Mouse (Mus musculus) layer of hippocampus, adult 9-11 months (tissue): ENCODE measurements around the gene Kifc5b.
"Not testable (repeated sequence)": the region's sequence is repeated elsewhere in the genome, so short reads cannot be mapped to it uniquely, and the experiment has no call there.

Experiments
- DNase-seq: peaks from one replicate; pipeline ENCODE4 v3.0.0; 2022

Gene Kifc5b

GRCm38 (mm10) chr17:26916711-26917482 is at the start of gene Kifc5b:
Kifc5b (plus strand) TSS chr17:26917091.
- peak; percentile 99 for DNase-seq

GRCm38 (mm10) chr17:26868756-26869155 is 48.1 kb upstream of the Kifc5b start:
- no peak for DNase-seq

GRCm38 (mm10) chr17:26872870-26873269 is 44.0 kb upstream of the Kifc5b start:
- DNase-seq: no peak

- DNase-seq: no peak
Measured at GRCm38 (mm10) chr17:26873502-26873901, 43.4 kb upstream of the Kifc5b start.

GRCm38 (mm10) chr17:26874542-26874941 is 42.3 kb upstream of the Kifc5b start:
- DNase-seq: no peak

GRCm38 (mm10) chr17:26877927-26878326 is 39.0 kb upstream of the Kifc5b start:
- no peak for DNase-seq

GRCm38 (mm10) chr17:26879235-26879634 is 37.7 kb upstream of the Kifc5b start:
- DNase-seq: no peak

- no peak for DNase-seq
Measured at GRCm38 (mm10) chr17:26882706-26883105, 34.2 kb upstream of the Kifc5b start.

- DNase-seq: no peak
Measured at GRCm38 (mm10) chr17:26883585-26883984, 33.3 kb upstream of the Kifc5b start.

GRCm38 (mm10) chr17:26884995-26885926 is 31.6 kb upstream of the Kifc5b start:
- peak; percentile 63 for DNase-seq

GRCm38 (mm10) chr17:26886047-26886749 is 30.7 kb upstream of the Kifc5b start:
- DNase-seq: peak; percentile 83

- DNase-seq: no peak
Measured at GRCm38 (mm10) chr17:26887926-26888325, 29.0 kb upstream of the Kifc5b start.

- peak; percentile 56 for DNase-seq
Measured at GRCm38 (mm10) chr17:26892635-26893375, 24.1 kb upstream of the Kifc5b start.

GRCm38 (mm10) chr17:26893492-26893891 is 23.4 kb upstream of the Kifc5b start:
- DNase-seq: no peak

GRCm38 (mm10) chr17:26894342-26894741 is 22.5 kb upstream of the Kifc5b start:
- peak; percentile 77 for DNase-seq

- DNase-seq: peak; percentile 42
Measured at GRCm38 (mm10) chr17:26895578-26895977, 21.3 kb upstream of the Kifc5b start.

GRCm38 (mm10) chr17:26900916-26901315 is 16.0 kb upstream of the Kifc5b start:
- no peak for DNase-seq

- no peak for DNase-seq
Measured at GRCm38 (mm10) chr17:26904320-26904719, 12.6 kb upstream of the Kifc5b start.

GRCm38 (mm10) chr17:26907506-26907905 is 9.4 kb upstream of the Kifc5b start:
- peak; percentile 24 for DNase-seq

GRCm38 (mm10) chr17:26915248-26915647 is 1.6 kb upstream of the Kifc5b start:
- no peak for DNase-seq

- not testable (repeated sequence) for DNase-seq
Measured at GRCm38 (mm10) chr17:26917560-26917959, 669 bp downstream of the Kifc5b start.

- DNase-seq: no peak
Measured at GRCm38 (mm10) chr17:26918343-26918742, 1.5 kb downstream of the Kifc5b start.
